Mouse (Mus musculus) liver, embryonic 16.5 days (tissue): Measurements from ENCODE around the gene Purb. TPM values are rescaled to one million over a fixed set of nuclear protein-coding genes. Genes with fewer than 3 reads are reported as not detected.

ENCODE experiments used
- ATAC-seq: fragments of 200-750 bp; cut with Nextera tagmentation; 2 replicates; pipeline ENCODE4 v1.8.0; 2017; ENCODE audit warnings: low read depth, mild to moderate bottlenecking, moderate number of reproducible peaks, moderate library complexity
- H3K27ac ChIP-seq: fragments of 300-500 bp; sonication (generic); 2 replicates; pipeline ENCODE4 v1.5.1; 2014; ENCODE audit warnings: mild to moderate bottlenecking, low read length
- H3K27me3 ChIP-seq: fragments of 300-500 bp; sonication (generic); 2 replicates; pipeline ENCODE4 v1.6.1; 2014; ENCODE audit warnings: low read depth, low read length, mixed read lengths; ENCODE audit not compliant: control insufficient read depth, insufficient read depth
- H3K36me3 ChIP-seq: fragments of 300-500 bp; sonication (generic); 2 replicates; pipeline ENCODE4 v1.6.1; 2014; ENCODE audit warnings: mild to moderate bottlenecking; ENCODE audit not compliant: control insufficient read depth, insufficient read depth
- H3K4me1 ChIP-seq: fragments of 300-500 bp; sonication (generic); 2 replicates; pipeline ENCODE4 v1.6.1; 2014; ENCODE audit warnings: low read depth, low read length, mixed read lengths; ENCODE audit not compliant: control insufficient read depth
- H3K4me2 ChIP-seq: fragments of 300-500 bp; sonication (generic); 2 replicates; pipeline ENCODE4 v1.6.1; 2014; ENCODE audit warnings: low read depth, low read length, mixed read lengths
- H3K4me3 ChIP-seq: fragments of 300-500 bp; sonication (generic); 2 replicates; pipeline ENCODE4 v1.5.1; 2014; ENCODE audit warnings: low read depth, mild to moderate bottlenecking, low read length
- H3K9ac ChIP-seq: fragments of 300-500 bp; sonication (generic); 2 replicates; pipeline ENCODE4 v1.6.1; 2014; ENCODE audit warnings: low read depth, low read length
- H3K9me3 ChIP-seq: fragments of 300-500 bp; sonication (generic); replicated peaks from 2 replicates; pipeline ENCODE4 v1.6.1; 2016; ENCODE audit warnings: low read length; ENCODE audit not compliant: control insufficient read depth
- WGBS: fragments of 180-500 bp; shearing (Covaris S2); extraction: QIAGEN DNeasy Blood & Tissue Kit; methylation state at CpG from one replicate; pipeline ENCODE4 v1.1.7; 2014; ENCODE audit not compliant: insufficient replicate concordance; 5-methylcytosine and 5-hydroxymethylcytosine counted together
- polyA plus RNA-seq: library from polyadenylated mRNA; unstranded; fragments of >200 nt; fragmentation: Nextera tagmentation; extraction: Ambion mirVana; gene quantifications from 2 replicates; pipeline ENCODE4 v1.2.1, GENCODE M21; 2015

The Purb gene
- polyA plus RNA-seq, 1 experiment from 2014 or later = 7.3 TPM

GRCm38 (mm10) chr11:6477350-6477749 is 1.6 kb upstream of the Purb start:
- Histone ChIP-seq H3K4me1 (peaks cover 12% of the 10 kb centered on the region), H3K4me2 (no peak overlapping the region), H3K9ac (no peak overlapping the region), H3K9me3 (no peaks in the 10 kb centered on the region), H3K4me3 (no peak overlapping the region), H3K27ac (no peak overlapping the region), H3K36me3 (no peaks in the 10 kb centered on the region; the same call in 1 of the 2 replicates), H3K27me3 (no peaks in the 10 kb centered on the region)
- WGBS = 79% methylated on average over 1 of the region's 1 CpGs
- ATAC-seq = no peak

GRCm38 (mm10) chr11:6476876-6477275 is 1.2 kb upstream of the Purb start:
- no peak for ATAC-seq
- peaks cover 15% of the 10 kb centered on the region for H3K4me1 ChIP-seq
- no peak overlapping the region for H3K4me2 ChIP-seq
- no peak overlapping the region for H3K4me3 ChIP-seq
- 72% methylated on average over 6 of the region's 6 CpGs for WGBS
- no peaks in the 10 kb centered on the region for H3K9me3 ChIP-seq
- H3K9ac ChIP-seq = no peak overlapping the region
- no peaks in the 10 kb centered on the region for H3K27me3 ChIP-seq
- H3K27ac ChIP-seq = no peak overlapping the region
- no peaks in the 10 kb centered on the region; the same call in 1 of the 2 replicates for H3K36me3 ChIP-seq

GRCm38 (mm10) chr11:6474874-6475731 is 614 bp downstream of the Purb start:
- peak; percentile 28 for ATAC-seq
- H3K4me3 ChIP-seq = peak overlapping the region; percentile 91
- no peaks in the 10 kb centered on the region; the same call in 1 of the 2 replicates for H3K36me3 ChIP-seq
- peak overlapping the region; percentile 99 for H3K9ac ChIP-seq
- H3K4me1 ChIP-seq = peaks cover 25% of the 10 kb centered on the region
- peak overlapping the region; percentile 96 for H3K27ac ChIP-seq
- under 1% methylated on average over 101 of the region's 109 CpGs for WGBS
- H3K9me3 ChIP-seq = no peaks in the 10 kb centered on the region
- no peaks in the 10 kb centered on the region for H3K27me3 ChIP-seq
- peak overlapping the region; percentile 92 for H3K4me2 ChIP-seq

GRCm38 (mm10) chr11:6474381-6474780 is 1.3 kb downstream of the Purb start:
- peak overlapping the region; percentile 96 for H3K27ac ChIP-seq
- no peak for ATAC-seq
- H3K4me2 ChIP-seq = peak overlapping the region; percentile 92
- H3K9ac ChIP-seq = peak overlapping the region; percentile 99
- no peaks in the 10 kb centered on the region for H3K27me3 ChIP-seq
- H3K36me3 ChIP-seq = no peaks in the 10 kb centered on the region; the same call in 1 of the 2 replicates
- peak overlapping the region; percentile 91 for H3K4me3 ChIP-seq
- no peaks in the 10 kb centered on the region for H3K9me3 ChIP-seq
- 20% methylated on average over 6 of the region's 6 CpGs for WGBS
- peaks cover 25% of the 10 kb centered on the region for H3K4me1 ChIP-seq

GRCm38 (mm10) chr11:6472076-6472475 is 3.6 kb downstream of the Purb start:
- Histone ChIP-seq H3K9me3 (no peaks in the 10 kb centered on the region), H3K4me1 (peaks cover 25% of the 10 kb centered on the region), H3K4me2 (peak overlapping the region; percentile 74), H3K27ac (peak overlapping the region; percentile 12; the same call in 1 of the 2 replicates), H3K27me3 (no peaks in the 10 kb centered on the region), H3K4me3 (peak overlapping the region; percentile 57), H3K36me3 (no peaks in the 10 kb centered on the region; the same call in 1 of the 2 replicates), H3K9ac (peak overlapping the region; percentile 38)
- no peak for ATAC-seq

- Histone ChIP-seq H3K9me3 (no peaks in the 10 kb centered on the region), H3K27ac (no peak overlapping the region; the same call in 1 of the 2 replicates), H3K4me2 (peak overlapping the region; percentile 74), H3K27me3 (no peaks in the 10 kb centered on the region), H3K4me1 (peaks cover 25% of the 10 kb centered on the region), H3K9ac (peak overlapping the region; percentile 44), H3K36me3 (no peaks in the 10 kb centered on the region; the same call in 1 of the 2 replicates), H3K4me3 (peak overlapping the region; percentile 48)
- no peak for ATAC-seq
- WGBS = 14% methylated on average over 1 of the region's 1 CpGs
These were observed 4.2 kb downstream of the Purb start for GRCm38 (mm10) chr11:6471493-6471892.

- Histone ChIP-seq H3K36me3 (no peaks in the 10 kb centered on the region; the same call in 1 of the 2 replicates), H3K4me3 (peak overlapping the region; percentile 12), H3K4me1 (peaks cover 25% of the 10 kb centered on the region), H3K4me2 (peak overlapping the region; percentile 74), H3K27ac (no peak overlapping the region; the same call in 1 of the 2 replicates), H3K9me3 (no peaks in the 10 kb centered on the region), H3K27me3 (no peaks in the 10 kb centered on the region), H3K9ac (0 out of 2 replicates have a peak overlapping the region, but pooled peaks have one; percentile 37)
- no peak for ATAC-seq
- WGBS = 75% methylated on average over 2 of the region's 2 CpGs
These were observed 4.7 kb downstream of the Purb start for GRCm38 (mm10) chr11:6471054-6471453.

GRCm38 (mm10) chr11:6468541-6468940 is 7.2 kb downstream of the Purb start:
- no peak for ATAC-seq
- Histone ChIP-seq H3K4me2 (no peak overlapping the region), H3K9me3 (no peaks in the 10 kb centered on the region), H3K27ac (no peak overlapping the region), H3K4me3 (no peak overlapping the region), H3K9ac (no peak overlapping the region), H3K36me3 (no peaks in the 10 kb centered on the region; the same call in 1 of the 2 replicates), H3K27me3 (no peaks in the 10 kb centered on the region), H3K4me1 (peaks cover 15% of the 10 kb centered on the region)
- WGBS = 62% methylated on average over 2 of the region's 2 CpGs

GRCm38 (mm10) chr11:6465122-6465521 is 10.6 kb downstream of the Purb start:
- no peaks in the 10 kb centered on the region; the same call in none of the 2 replicates for H3K4me1 ChIP-seq
- no peaks in the 10 kb centered on the region for H3K27me3 ChIP-seq
- H3K4me2 ChIP-seq = no peak overlapping the region
- no peak overlapping the region for H3K4me3 ChIP-seq
- no peak overlapping the region for H3K27ac ChIP-seq
- WGBS = 23% methylated on average over 4 of the region's 4 CpGs
- no peak overlapping the region for H3K9ac ChIP-seq
- H3K9me3 ChIP-seq = no peaks in the 10 kb centered on the region
- ATAC-seq = peak; percentile 48; the same call in 1 of the 2 replicates
- H3K36me3 ChIP-seq = no peaks in the 10 kb centered on the region; the same call in 1 of the 2 replicates
